Mouse (Mus musculus) yolk sac, embryonic 10.5 days (tissue): ENCODE measurements around the gene Itgb5.

Experiments
- DNase-seq: peaks from one replicate; pipeline ENCODE4 v3.0.0-alpha.2; 2017; ENCODE audit warnings: low spot score

Itgb5 gene

DNA sequence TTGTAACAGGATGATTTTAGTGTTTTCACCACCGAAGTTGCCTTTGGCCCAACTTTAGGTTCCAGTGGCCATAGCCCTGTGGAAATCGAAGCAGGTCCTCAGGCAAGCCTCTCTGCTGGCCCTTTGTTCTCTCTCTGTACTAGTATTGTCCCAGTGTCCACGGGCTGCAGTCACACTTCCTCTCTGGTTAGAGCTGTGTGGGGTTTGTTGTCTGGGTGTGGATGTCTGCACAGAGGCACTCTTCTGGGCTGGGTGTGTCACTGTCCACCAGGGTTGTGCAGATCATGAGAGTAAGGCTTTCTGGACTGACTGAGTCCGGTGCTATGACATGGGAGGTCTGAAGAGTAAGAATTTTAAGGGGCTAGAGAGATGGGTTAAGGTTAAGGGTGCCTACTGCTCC, 85.5 kb downstream of the Itgb5 start:
- DNase-seq: no peak

DNA sequence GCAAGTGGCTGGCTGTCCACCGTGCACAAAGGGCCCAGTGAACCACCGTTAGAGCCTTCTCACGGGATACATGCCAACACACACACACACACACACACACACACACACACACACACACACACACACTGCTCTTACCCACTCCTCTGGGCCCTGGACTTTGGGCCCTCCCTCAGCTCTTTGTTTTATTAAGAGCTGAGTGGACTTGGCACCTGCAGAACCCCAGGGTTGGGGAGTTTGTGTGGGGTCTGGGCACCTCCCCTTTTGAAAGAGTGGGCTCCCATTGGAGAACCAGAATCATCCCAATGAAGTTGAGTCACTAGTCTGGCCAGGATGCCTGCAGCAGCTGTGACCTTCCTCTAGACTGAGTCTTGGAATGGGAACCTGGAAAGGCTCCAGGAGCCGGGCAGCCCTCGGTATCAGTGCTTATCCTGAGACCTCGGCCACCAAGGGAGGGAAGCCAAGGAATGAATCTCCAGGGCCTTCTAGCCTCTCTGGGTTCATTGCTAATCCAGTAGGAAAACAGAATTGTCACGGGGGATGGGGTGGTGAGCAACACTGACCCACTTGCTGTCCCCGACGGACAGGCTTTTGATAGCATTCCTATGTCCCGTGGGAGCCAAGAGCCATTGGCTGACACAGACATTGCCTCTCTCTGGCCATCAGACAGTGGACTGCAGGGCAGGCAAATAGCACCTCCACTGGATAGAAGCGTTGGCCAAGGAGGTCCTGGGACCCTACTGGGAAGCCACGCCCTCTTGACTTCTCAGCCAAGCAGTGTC, 87.2 kb downstream of the Itgb5 start:
- no peak for DNase-seq

DNA sequence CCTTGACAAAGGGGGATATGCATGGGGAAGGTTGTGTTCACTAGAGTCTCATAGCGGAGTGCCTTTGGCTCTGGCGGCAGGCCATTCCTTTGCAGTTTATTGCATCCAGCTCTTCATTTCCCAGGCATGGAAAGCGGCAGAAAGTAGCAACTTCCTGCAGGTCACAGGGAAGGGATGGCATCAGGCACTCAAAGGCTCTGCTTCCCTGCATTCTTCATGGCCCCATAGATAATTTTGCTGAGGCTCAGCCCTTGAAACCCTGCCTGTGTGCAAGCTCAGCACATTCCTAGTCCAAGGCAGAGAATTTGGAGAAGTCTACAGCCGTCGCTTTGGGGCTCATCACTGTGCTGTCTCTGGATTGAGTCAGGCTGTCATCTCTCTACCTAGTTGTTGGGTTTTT, 87.9 kb downstream of the Itgb5 start:
- peak; percentile 46 for DNase-seq

DNA sequence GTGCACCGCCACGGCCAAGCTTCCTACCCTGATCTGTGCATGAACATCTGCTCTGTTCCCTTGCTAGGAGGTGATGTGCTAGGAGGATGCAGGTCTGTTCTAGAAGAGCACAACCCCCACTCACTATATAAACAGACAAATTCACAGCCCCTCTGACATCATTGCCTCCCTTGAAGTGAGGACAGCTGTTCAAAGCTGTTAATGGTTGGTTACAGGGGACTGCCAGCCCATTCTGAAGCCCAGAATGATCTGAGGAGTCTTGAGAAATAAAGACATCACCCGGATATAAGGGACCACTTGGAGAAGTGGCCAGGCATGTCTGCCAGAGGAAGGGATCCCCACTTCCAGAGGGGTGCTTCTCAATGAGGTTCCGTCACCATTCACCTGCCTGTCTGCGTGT, 88.5 kb downstream of the Itgb5 start:
- no peak for DNase-seq

DNA sequence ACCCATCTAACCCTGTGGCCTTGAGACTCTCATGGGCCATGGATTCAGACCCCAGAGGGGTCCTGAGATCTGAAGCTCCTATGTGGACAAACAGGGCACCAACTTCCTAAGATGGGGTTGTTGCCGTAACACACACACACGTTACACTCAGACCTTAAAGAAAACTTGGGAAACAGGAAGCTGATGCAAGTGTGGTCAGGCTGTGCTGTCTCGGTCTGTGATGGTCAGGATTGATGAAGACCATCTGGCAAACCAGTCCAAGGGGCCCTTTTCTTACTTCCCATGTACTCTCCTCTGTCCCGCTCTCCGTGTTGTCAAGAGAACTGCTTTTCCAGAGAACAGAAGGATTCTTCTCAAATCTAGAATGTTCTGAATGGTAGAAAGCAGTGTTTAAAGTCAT, 92.0 kb downstream of the Itgb5 start:
- no peak for DNase-seq

DNA sequence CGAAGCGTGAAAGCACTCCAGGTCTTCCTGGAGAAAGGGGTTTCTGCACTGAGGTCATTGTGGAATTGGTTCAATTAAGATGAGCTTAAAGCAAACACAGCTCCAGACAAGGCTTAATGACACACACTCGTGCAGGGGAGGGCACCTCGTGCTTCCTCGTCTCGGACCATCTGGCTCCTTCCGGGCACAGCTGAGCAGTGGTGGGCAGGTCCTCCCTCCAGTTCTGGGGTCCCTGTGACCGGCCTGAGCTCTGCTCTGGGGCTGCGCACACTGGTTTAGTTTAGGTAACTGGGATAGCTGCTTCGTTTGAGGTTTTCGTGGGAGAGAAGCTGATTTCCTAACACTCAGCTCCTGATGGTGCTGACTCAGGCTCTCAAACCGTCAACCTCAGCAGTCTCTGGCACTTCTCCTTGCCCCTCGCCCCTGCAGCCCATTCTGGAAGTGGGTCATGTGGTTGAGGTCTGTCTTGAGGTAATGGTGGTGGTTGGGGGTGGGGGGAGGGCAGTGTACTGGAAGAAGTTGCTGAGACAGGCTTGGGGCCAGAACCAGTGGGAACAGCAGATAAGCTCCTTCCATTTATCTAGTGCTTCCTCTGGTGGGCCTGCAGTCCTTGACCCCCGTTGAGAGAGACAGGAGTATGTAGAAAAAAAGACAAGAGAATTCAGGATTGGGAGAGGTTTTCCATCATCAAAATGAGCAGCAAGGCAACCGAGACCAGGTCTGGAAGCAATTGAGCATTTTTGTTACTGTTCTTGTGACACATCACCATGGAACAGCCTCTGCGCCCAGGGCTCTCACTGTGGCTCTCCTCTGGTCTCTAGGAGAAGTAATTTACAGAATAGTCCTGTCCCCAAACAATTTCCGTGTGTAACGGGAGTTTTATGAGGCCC, 92.9 kb downstream of the Itgb5 start:
- DNase-seq: peak; percentile 90

DNA sequence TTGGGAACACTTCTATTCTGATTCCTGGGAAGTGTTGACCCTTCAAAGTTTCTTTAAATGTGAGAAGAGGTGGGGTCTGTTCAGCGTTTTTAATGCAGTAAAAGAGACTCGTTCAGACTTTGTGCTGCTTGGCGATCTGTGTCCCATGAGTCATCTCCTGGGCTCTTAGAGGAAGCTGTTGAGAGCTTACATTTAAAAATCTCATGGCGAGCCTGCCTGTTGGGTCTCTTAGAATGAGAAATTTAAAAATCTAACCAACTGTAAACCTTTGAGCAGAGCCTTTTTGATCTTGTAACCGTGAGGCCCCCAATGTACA, 93.5 kb downstream of the Itgb5 start:
- no peak for DNase-seq

DNA sequence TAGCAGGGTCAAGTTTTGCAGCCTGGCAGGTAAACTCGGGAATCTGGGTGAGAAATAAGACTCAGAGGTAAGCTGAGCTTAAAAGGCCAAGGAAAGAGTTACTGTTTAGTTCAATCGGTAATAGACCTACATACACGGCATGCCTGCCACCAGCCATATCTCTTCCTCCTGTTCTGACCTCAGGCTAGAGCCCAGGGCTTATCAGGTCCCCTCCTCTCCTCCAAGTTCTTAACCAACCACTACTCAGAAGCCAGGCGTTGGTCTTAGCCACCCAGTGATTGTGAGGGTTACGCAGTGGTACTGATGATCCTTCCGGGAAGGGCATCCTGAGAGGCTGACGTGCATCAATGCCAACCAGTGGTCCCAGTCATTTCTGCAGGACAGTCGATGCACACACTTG, 94.3 kb downstream of the Itgb5 start:
- no peak for DNase-seq

DNA sequence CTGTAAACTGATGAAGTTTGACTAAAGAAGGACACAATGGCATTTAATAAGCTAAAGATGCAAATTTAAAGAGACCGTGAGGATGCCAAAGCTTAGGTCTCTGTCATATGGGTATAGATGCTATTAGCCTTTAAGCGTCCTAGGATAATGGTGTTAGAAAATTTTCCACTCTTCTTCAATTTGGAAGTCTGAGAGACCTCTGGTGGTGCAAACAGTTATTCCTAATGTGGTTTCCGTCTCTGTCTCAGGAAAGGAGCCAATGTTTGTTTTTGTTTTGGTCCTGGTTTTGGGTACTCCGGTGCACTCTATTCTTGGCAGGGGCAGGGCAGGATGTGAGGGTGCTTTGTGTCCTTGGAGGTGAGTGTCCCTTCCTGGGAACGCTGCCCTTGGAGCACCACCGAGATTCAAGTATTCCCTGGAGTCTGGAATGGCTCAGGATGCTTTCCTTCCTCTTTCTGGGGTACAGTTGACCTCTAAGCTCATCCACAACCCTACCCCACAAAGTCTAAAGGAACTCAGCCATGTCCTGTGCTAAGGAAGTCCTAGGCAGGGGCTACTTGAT, 97.9 kb downstream of the Itgb5 start:
- no peak for DNase-seq

DNA sequence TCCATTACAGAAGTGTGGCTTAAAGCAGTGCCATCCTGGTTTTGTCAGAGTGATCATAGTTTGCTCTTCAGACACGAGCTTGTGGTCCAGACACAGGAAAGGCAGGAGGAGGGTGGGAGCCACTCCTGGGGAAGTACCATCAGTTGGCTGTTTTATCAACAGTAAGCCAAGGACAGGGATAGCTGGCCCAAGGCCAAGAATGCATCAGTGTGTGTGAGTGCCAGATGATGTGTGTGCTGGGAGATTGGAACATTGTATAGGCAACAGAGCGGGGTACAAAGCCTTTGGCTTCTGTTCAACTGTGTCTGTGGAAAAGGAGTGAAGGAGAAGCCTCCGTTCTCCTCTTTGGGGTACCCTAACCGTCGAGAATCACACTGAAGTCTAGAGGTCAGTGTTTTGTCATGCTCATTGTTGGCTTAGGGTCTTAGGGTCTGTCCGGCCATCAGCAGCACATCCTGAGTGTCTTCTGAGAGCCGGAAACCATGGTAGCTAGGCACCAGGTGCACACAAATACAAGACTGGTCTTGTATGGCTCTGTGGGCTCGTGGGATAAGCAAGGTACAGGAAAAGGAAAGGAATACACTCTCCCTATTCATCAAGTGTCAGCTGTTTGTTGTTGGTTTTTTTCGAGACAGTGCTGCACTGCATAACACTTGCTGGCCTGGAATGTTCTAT, 99.5 kb downstream of the Itgb5 start:
- no peak for DNase-seq

DNA sequence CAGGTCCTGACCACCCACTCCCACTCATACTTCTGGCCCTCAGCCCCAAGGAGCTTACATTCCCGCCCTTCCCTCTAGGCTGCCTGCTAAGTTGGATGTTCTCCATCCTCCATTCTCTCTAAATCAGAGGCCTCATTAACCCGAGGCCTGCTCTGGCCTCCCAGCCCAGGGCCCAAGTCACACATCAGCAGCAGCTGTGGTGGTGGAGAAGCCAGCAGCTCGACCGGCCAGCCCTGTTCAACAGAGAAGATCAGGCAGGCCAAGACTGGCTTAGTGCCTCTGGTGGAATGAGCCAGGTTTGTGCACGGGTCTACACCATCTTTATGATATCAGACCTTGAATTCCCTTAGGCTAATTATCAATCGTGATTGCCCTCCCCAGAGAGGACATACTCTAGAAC, 101.3 kb downstream of the Itgb5 start:
- no peak for DNase-seq

DNA sequence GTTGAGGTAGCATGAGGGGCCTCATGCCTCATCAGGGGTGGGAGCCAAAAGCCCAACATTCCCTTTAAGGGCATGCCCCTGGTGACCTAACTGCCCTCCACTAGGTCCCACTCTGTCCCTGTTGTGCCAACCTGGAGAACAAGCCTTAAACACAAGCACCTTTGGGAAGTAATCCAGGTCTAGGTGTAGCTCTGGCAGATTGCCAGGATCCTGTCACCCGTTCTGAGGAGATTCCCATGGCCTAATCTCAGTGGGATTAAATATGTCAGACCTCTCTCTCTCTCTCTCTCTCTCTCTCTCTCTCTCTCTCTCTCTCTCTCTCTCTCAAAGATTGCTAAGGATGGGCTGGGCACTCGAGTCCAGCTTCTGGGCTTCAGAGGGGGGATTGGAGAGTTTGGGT, 102.2 kb downstream of the Itgb5 start:
- no peak for DNase-seq

DNA sequence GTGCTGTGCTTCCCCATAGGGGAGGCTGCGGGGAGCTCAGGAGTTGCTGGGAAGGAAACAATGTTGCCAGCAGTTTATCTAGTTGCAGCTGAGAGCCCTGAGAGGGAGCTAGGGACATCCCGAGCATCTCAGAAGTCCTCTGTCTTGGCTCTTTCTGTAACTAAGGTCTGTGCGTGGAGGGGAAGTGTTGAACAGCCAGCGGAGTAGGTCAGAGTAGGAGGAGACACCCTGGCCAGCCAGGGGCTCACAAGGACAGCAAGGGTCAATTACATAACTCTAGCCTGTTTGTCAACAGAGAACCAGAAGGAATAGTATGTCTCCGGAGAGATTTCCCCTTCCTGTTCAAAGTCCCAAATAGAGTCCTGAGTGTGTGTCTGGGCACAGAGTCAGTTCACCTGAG, 102.7 kb downstream of the Itgb5 start:
- no peak for DNase-seq

DNA sequence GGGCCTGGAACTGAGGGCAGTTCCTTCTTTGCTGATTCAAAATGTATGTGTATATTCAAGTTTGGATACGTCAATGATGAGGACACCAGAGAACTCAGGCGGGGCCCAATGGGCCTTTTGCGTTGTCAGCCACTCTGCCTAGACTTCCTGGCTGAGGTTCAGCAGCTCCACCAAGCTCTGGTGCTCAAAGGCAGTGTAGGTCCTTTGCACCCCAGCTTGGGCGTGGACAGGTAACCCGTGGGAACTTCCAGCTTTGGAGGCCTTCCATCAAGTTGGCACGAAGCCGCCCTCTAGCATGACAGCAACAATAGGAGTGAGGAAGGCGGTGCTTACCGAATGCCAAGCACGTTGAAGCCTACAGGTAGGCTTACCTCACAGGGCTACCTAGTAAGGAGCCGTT, 103.9 kb downstream of the Itgb5 start:
- DNase-seq: no peak

DNA sequence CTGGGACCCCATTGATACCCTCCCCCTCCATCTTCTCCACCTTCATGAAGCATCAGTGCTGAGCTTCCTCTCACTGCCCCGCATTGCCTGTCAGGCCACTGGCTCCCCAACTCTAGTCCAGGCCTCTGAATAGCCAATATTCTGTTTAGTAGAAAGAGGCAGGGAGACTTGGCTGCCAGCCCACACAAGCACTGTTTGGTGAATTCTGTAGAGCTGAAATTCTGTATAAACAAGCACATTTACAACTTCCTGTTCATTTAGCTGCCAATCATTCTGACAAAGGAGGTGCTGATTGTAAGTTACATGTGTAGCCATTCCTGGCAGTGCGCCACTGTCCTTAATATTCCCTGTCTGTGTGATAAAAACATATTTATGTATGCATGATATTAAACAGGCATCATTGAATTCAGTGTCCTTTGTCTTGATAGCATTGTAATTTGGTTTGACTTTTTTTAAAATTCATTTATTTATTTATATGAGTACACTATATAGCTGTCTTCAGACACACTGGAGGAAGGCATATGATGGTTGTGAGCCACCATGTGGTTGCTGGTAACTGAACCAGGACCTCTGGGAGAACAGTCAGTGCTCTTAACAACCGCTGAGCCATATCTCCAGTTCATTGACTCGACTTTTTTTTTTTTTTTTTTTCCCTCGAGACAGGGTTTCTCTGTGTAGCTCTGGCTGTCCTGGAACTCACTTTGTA, 105.4 kb downstream of the Itgb5 start:
- DNase-seq: no peak

DNA sequence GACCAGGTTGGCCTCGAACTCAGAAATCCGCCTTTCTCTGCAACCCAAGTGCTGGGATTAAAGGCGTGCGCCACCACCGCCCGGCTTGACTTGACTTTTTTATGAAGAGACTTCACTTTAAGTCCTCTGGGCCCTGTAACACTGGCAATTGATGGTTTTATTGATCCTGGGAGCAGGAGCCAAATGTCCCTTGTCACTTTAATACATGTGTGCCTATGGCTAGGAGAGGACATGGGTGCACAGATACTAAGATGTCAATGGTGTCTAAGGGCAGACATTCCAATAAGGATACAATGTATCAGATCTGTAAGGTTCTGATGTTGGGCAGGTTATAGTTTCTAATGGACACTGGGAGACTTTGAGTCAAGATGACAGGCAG, 105.9 kb downstream of the Itgb5 start:
- DNase-seq: no peak

DNA sequence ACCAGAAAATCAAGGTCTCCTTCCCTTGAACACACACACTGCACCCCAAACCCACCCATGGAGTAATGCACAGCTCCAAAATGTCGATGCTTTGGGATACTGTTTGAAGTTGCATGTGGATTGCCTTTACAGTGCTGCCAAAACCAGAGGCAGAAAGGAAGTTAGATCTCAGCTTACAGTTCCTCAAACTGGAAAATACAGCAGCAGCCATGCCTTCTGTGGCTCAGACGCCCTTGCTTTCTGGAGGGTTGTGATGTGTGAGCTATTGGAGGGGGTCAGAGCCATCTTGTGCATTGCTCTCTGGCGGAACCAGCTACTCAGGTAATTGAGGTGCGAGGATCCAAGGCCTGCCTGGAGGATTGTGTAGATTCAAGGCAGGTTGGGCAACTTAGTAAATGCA, 107.4 kb downstream of the Itgb5 start:
- no peak for DNase-seq

DNA sequence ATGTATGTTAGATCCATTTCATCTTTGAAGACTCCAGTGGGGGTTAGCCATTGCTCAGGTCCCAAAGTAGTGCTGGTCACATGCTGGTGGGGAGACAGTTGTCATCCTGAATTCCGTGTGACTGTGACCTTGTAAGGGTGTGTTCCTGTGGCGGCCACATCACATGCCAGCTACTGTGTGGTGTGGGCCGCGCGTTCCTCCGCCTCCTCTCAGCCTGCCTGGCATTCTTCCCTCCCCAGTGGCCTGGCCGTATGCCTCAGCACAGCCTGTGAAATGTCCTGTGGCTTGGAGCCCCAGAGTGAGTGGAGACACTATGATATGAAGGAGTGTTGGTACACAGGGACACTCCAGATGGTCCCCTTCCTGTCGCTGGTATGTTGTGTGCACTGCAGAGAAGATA, 108.1 kb downstream of the Itgb5 start:
- DNase-seq: no peak

DNA sequence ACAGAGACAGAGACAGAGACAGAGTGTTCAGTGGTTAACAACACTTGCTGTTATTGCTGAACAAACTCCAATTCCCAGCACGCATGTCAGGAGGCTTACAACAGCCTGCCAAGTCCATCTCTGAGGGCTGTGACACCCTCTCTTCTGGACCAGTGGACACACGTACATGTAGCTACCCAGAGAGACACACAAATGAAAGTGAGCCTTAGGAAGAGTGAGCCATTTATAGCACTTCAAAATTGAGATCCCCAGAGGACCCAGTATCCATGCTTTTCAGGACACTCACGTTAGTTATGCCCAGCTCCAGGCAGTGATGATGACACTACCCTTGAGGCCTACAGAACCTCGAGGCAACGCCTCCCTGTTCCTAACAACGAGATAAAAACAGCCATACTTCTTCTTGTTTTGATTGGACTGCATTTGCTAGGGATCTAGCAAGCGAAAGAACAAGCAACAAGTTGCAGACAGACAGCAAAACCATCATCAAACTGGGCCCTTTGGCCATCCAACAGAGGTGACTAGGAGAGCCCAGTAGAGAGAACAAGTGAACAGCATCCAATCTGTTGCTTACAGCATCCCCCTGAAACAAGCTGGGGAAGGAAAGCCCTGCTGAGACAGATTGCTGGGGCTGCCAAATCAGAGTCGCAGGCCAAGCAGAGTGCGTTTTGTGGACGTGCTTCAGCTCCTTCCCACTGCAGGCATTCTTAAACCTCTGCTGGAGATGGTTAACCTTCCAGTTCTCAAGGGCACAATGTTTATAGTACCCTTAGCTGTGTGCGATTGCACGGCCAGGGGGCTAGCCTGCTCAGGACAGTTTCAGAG, 109.1 kb downstream of the Itgb5 start:
- DNase-seq: no peak

DNA sequence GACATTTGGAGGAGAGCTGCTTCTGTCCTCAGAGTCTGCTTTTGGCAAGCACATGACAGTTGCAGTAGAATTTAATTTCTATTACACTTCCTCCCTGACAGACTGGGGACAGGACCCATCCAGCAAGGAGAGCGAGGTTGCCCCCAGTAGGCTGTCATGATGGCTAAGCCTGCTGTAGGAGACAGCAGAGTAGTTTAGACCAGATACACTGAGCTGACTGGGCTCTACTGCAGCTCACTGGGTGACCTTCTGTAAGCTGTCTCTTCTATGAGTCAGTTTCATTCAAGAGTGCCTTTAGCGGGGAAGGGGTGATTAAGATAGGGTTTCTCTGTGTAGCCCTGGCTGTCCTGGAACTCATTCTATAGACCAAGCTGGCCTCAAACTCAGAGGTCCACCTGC, 109.7 kb downstream of the Itgb5 start:
- no peak for DNase-seq

DNA sequence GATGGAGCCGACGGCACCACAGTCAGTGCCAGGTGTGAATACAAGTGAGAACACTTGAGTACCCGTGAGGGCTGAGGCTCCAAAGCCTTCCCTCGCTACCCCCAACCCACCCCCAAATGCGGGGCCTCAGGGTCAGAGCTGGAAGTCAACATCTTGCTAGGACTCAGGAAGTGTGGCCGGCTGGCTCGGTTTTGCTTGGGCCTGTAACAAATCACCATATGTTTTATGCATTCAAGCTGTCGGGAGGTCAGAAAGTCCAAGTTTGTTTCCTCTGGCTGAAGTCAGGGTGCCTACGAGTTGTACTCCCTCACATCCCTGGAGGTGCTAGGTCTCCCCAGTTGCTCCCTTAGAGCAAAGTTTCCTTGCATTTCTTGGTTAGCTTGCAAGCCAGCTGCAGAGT, 110.2 kb downstream of the Itgb5 start:
- no peak for DNase-seq
